Mouse (Mus musculus) heart, adult 11 months (tissue): ENCODE data around the gene Cdyl2.
A peak's percentile ranks its signal among the peaks of the same experiment; 100 is the strongest.

Source experiments
- DNase-seq: peaks from one replicate; pipeline ENCODE4 v3.0.0; 2022

The Cdyl2 gene

DNA sequence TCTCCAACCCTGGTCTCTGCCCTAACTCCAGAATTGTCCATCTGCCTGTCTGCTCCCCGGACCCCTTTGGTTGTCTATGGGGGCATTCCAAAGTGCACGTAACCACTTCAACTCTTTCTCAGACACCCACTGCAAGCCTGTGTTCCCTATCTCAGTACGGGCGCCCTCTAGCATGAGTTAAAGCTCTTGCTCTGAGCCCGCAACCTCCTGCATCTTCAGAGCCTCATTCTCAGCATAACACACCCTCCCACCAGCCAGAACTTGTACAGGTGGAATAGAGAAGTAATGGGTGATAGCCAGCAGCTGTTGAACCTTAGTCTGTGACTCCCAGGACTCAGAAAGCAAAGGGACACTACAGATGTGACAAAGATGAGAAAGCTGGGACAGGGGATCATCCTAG lies 196.0 kb downstream of the Cdyl2 start:
- peak; percentile 74 for DNase-seq

DNA sequence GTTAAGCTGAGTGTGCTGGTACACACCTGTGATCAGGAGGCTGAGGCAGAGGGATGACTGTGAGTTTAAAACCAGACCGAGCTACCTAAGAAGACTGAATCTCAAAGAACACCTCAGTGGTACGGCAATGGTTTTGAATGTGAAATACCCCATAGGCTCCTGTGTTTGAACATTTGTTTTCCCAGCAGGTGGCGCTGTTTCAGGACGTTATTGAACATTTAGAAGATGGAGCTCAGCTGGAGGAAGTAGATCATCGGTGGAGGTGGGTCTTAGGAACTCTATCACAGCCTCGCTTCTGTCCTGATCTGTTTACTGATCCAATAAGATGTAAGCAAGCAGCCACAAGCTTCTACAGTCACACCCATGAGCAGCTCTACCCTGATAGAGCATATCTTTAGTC lies 199.7 kb downstream of the Cdyl2 start:
- peak; percentile 37 for DNase-seq

DNA sequence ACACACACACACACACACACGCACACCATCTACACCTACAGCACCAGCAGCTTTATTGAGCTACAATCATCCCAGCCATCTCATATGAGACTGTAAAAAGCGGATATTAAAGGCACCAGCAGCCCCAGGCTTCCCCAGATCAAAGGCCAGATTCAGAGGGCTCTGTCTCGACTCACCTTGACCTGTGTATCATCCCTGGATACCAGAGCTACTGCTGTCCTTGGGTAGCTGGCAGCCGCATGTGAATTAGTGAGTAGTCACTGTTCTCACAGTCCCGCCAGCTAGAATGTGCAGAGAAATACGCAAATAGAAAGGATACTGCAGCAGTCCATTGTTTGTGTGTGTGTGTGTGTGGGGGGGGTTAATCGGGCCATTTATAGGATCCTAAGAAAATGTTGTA lies 204.1 kb downstream of the Cdyl2 start:
- no peak for DNase-seq

DNA sequence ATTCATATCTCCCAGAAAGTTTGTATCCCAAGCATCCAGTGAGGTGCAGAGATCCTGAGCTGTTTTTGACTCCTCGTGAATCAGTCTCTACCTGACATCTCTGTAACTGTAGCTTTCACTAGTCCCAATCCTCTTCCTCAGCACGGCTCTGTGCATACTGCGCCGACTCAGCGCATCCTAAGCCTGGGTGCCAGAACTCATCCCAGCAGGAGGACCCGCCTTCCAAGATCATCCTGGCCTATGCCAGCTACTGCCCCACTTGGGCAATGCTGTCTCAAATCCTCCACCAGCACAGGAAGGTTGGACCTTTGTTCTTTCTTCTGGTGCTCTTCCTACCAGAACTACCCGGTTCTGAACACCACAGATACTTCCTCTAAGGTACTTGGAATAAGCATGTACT lies 207.9 kb downstream of the Cdyl2 start:
- DNase-seq = no peak
